Mouse (Mus musculus) right cerebral cortex, adult 18-20 months (tissue): Measurements from ENCODE around the gene 4933416C03Rik.
A peak's percentile ranks its signal among the peaks of the same experiment; 100 is the strongest.

ENCODE experiments used
- DNase-seq: peaks from one replicate; pipeline ENCODE4 v3.0.0; 2022; ENCODE audit warnings: mixed read lengths

Gene 4933416C03Rik

GRCm38 (mm10) chr10:116075954-116076353 is 37.8 kb downstream of the 4933416C03Rik start:
- DNase-seq, result peak; percentile 6
